Mouse (Mus musculus) testis, adult 2 months (tissue): ENCODE measurements around the gene Lcmt2.

Experiments
- CTCF ChIP-seq: fragments of 200-500 bp; IDR thresholded peaks from 2 replicates; pipeline ENCODE4 v1.5.1; 2012; ENCODE audit warnings: low read depth, mild to moderate bottlenecking, inconsistent platforms, low read length, moderate library complexity; ENCODE audit not compliant: control insufficient read depth, insufficient read depth, insufficient replicate concordance
- POLR2A ChIP-seq: fragments of 200-500 bp; IDR thresholded peaks from 2 replicates; pipeline ENCODE4 v1.6.1; 2012; ENCODE audit warnings: low read depth, mild to moderate bottlenecking, inconsistent platforms, low read length, moderate library complexity; ENCODE audit not compliant: control insufficient read depth

DNA sequence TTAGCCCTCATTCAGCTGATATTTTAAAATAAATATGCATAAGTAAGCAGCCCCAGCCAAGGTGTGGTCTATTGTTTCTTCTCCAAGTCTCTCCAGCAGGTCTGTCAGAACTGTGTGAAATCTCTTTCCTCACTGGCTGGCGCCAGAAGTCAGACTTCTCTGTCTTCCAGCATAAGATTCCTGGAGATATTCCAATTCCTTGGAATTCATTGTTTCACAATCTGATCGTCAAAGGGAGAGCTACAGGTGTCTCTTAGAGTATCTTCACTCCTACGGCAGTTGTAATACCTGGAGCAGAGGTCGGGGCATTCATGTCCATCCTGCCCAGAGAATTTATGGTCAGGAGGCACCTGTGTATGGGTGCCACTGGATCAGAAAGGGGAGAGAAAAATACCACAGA lies 50.7 kb downstream of the Lcmt2 start:
- TF ChIP-seq CTCF, result no peak
- TF ChIP-seq POLR2A, result no peak
